Comparison of ENCODE assay signal across 23 mouse cellular contexts in genomic region chr11:43823349-43823748, GRCm38 (mm10).
A peak's percentile ranks its signal among the peaks of the same experiment; 100 is the strongest.
DNase-seq lines count a peak whose midpoint lies in the region; ATAC-seq lines count a peak whose summit lies in the region.
"Had no signal": no experiment of that assay in that cellular context is flagged by ENCODE, and none has a peak within 500 bp of the region (broad histone marks: within the 10 kb centered on the region; RNA-seq: fewer than 3 reads in every experiment).

No protein-coding gene starts in this region.

- ATAC-seq in heart, embryonic 15.5 days (replicated peaks; ENCODE audit: insufficient number of reproducible peaks, insufficient read depth, low FRiP score, low read depth): 0 out of 2 replicates have a peak, but pooled peaks have one; percentile 43
- peak; percentile 45; the same call in 1 of the 2 replicates for ATAC-seq in liver, embryonic 16.5 days (ENCODE audit: low read depth)
- ATAC-seq in liver, embryonic 12.5 days: no peak
- ATAC-seq: forebrain, postnatal 0 days; hindbrain, embryonic 16.5 days had no signal

- H3K9ac ChIP-seq in heart, embryonic 15.5 days: no peak overlapping the region
- no peak overlapping the region for H3K9ac ChIP-seq in liver, embryonic 16.5 days (ENCODE audit: low read depth, low read length)
- no peak overlapping the region for H3K9ac ChIP-seq in liver, embryonic 12.5 days
- H3K9ac ChIP-seq: embryonic facial prominence, embryonic 15.5 days; forebrain, embryonic 12.5 days; forebrain, postnatal 0 days; limb, embryonic 13.5 days; liver, embryonic 14.5 days; lung, embryonic 15.5 days had no signal

- peak overlapping the region; percentile 65 for H3K27ac ChIP-seq in heart, embryonic 10.5 days
- peak overlapping the region; percentile 16; the same call in 1 of the 2 replicates for H3K27ac ChIP-seq in heart, embryonic 15.5 days
- no peak overlapping the region for H3K27ac ChIP-seq in liver, embryonic 16.5 days (ENCODE audit: low read length)
- no peak overlapping the region for H3K27ac ChIP-seq in liver, embryonic 12.5 days
- H3K27ac ChIP-seq: embryonic facial prominence, embryonic 15.5 days; forebrain, embryonic 12.5 days; layer of hippocampus, adult 2 months; limb, embryonic 13.5 days; liver, embryonic 14.5 days; lung, embryonic 15.5 days; macrophage had no signal

- peaks cover 28% of the 10 kb centered on the region for H3K4me1 ChIP-seq in heart, embryonic 10.5 days
- H3K4me1 ChIP-seq in heart, embryonic 15.5 days (replicated peaks): peaks cover 22% of the 10 kb centered on the region
- no peaks in the 10 kb centered on the region for H3K4me1 ChIP-seq in liver, embryonic 16.5 days (ENCODE audit: control insufficient read depth, low read depth, low read length)
- no peaks in the 10 kb centered on the region for H3K4me1 ChIP-seq in liver, embryonic 12.5 days
- H3K4me1 ChIP-seq: embryonic facial prominence, embryonic 15.5 days; forebrain, embryonic 12.5 days; limb, embryonic 13.5 days had no signal

- DNase-seq in heart, embryonic 10.5 days (ENCODE audit: low spot score): no peak
- DNase-seq in heart, adult 9 months (ENCODE audit: low spot score in 2 of 2): no peak
- no peak for DNase-seq in heart, adult 8-10 months (ENCODE audit: low spot score)
- peak; percentile 23 for DNase-seq in heart, postnatal 4 days
- DNase-seq: adrenal gland, adult 8-10 months; cerebellum, adult 2 months; cerebellum, postnatal 14 days; forebrain, postnatal 0 days; kidney, adult 18-20 months; midbrain, embryonic 14.5 days; thymus, postnatal 4 days had no signal

- no peaks in the 10 kb centered on the region for H3K9me3 ChIP-seq in heart, embryonic 10.5 days
- no peaks in the 10 kb centered on the region for H3K9me3 ChIP-seq in heart, embryonic 15.5 days (replicated peaks)
- H3K9me3 ChIP-seq in liver, embryonic 16.5 days (replicated peaks; ENCODE audit: control insufficient read depth, low read length): no peaks in the 10 kb centered on the region
- H3K9me3 ChIP-seq in liver, embryonic 12.5 days (replicated peaks): no peaks in the 10 kb centered on the region
- H3K9me3 ChIP-seq: embryonic facial prominence, embryonic 15.5 days; forebrain, embryonic 12.5 days; G1E; limb, embryonic 13.5 days; lung, embryonic 15.5 days had no signal

- H3K36me3 ChIP-seq in heart, embryonic 10.5 days: no peaks in the 10 kb centered on the region
- H3K36me3 ChIP-seq in heart, embryonic 15.5 days: no peaks in the 10 kb centered on the region
- no peaks in the 10 kb centered on the region for H3K36me3 ChIP-seq in liver, embryonic 16.5 days (ENCODE audit: control insufficient read depth, insufficient read depth)
- no peaks in the 10 kb centered on the region for H3K36me3 ChIP-seq in liver, embryonic 12.5 days
- H3K36me3 ChIP-seq: embryonic facial prominence, embryonic 15.5 days; forebrain, embryonic 12.5 days; G1E; limb, embryonic 13.5 days; lung, embryonic 15.5 days had no signal

- no peak overlapping the region for H3K4me2 ChIP-seq in heart, embryonic 15.5 days
- no peak overlapping the region for H3K4me2 ChIP-seq in liver, embryonic 16.5 days (ENCODE audit: low read depth, low read length)
- H3K4me2 ChIP-seq in liver, embryonic 12.5 days: no peak overlapping the region
- H3K4me2 ChIP-seq: embryonic facial prominence, embryonic 15.5 days; forebrain, embryonic 12.5 days; limb, embryonic 13.5 days; lung, embryonic 15.5 days had no signal

- no peaks in the 10 kb centered on the region for H3K27me3 ChIP-seq in heart, embryonic 10.5 days (ENCODE audit: insufficient read depth, poor library complexity, severe bottlenecking)
- no peaks in the 10 kb centered on the region for H3K27me3 ChIP-seq in heart, embryonic 15.5 days
- no peaks in the 10 kb centered on the region for H3K27me3 ChIP-seq in liver, embryonic 16.5 days (ENCODE audit: control insufficient read depth, insufficient read depth, low read depth, low read length)
- H3K27me3 ChIP-seq in liver, embryonic 12.5 days (replicated peaks): no peaks in the 10 kb centered on the region
- H3K27me3 ChIP-seq: embryonic facial prominence, embryonic 15.5 days; limb, embryonic 13.5 days; lung, embryonic 15.5 days had no signal

- no peak overlapping the region for H3K4me3 ChIP-seq in heart, embryonic 10.5 days
- H3K4me3 ChIP-seq in heart, embryonic 15.5 days: no peak overlapping the region
- H3K4me3 ChIP-seq in liver, embryonic 16.5 days (ENCODE audit: low read depth, low read length): no peak overlapping the region
- H3K4me3 ChIP-seq in liver, embryonic 12.5 days: no peak overlapping the region
- H3K4me3 ChIP-seq: embryonic facial prominence, embryonic 15.5 days; forebrain, embryonic 12.5 days; layer of hippocampus, adult 2 months; limb, embryonic 13.5 days; lung, embryonic 15.5 days had no signal

- 50% methylated on average over 5 of the region's 5 CpGs for WGBS in heart, embryonic 10.5 days
- WGBS in heart, embryonic 15.5 days: 43% methylated on average over 5 of the region's 5 CpGs
- 51% methylated on average over 5 of the region's 5 CpGs for WGBS in liver, embryonic 16.5 days (ENCODE audit: insufficient replicate concordance)
- WGBS in liver, embryonic 12.5 days (ENCODE audit: insufficient replicate concordance): 50% methylated on average over 5 of the region's 5 CpGs

Comparison
In these comparisons a context has a peak if more than half of its experiments do, and no peak if none do; other contexts are left out.
1. H3K27ac ChIP-seq: peak in heart, embryonic 10.5 days (single experiment) and heart, embryonic 15.5 days (single experiment); none in liver, embryonic 16.5 days (single experiment) and liver, embryonic 12.5 days (single experiment).